Mouse (Mus musculus): ENCODE results near the gene Hba-x.

DNA sequence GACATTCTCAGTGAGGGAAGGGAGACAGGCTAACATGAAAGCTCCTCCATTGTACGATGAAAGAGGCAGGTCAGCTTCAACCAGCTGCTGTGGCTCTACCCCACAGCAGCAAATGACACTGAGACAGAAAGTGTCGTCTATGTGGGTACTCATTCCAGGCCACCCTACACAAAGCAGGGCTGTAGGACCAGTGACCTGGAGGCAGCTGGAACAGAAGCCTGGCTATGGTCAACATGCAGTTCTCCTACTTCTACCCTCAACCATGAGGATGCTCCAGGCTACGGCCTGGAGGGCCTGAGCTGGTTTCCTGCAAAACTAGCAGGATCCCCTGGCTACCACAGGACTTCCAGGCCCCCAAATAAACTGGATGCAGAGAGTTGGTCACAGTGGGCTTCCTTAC lies 19.6 kb upstream of the Hba-x start:
- no peak for TF ChIP-seq CTCF (IDR thresholded peaks at IDR 0.05; ENCODE audit: insufficient read depth, low read depth, low read length)
- no peak for TF ChIP-seq POLR2A (IDR thresholded peaks at IDR 0.05; ENCODE audit: insufficient read depth, low read depth, low read length)
